Mouse (Mus musculus) hindbrain, embryonic 11.5 days (tissue): ENCODE measurements at regions not wholly inside any gene's neighbourhood (a gene's known extent, or its start where the extent isn't known, plus 50 kb on each side); places are given as distances from the start of the nearest gene placed in this dataset.
"Not testable (repeated sequence)": the region's sequence is repeated elsewhere in the genome, so short reads cannot be mapped to it uniquely, and the experiment has no call there.

Source experiments
- ATAC-seq: fragments of 200-750 bp; cut with Nextera tagmentation; 2 replicates; pipeline ENCODE4 v1.8.0; 2017; ENCODE audit warnings: mild to moderate bottlenecking, moderate TSS enrichment, moderate library complexity; ENCODE audit not compliant: low FRiP score
- DNase-seq: peaks from one replicate; pipeline ENCODE4 v3.0.0-alpha.2; 2015; ENCODE audit warnings: low spot score
- H3K27ac ChIP-seq: fragments of 300-500 bp; sonication (generic); 2 replicates; pipeline ENCODE4 v1.5.1; 2014; ENCODE audit warnings: mild to moderate bottlenecking, low read depth, low read length
- H3K27me3 ChIP-seq: fragments of 300-500 bp; sonication (generic); 2 replicates; pipeline ENCODE4 v1.6.1; 2014; ENCODE audit warnings: mild to moderate bottlenecking, low read length, moderate library complexity, mixed read lengths; ENCODE audit not compliant: control insufficient read depth, insufficient read depth
- H3K36me3 ChIP-seq: fragments of 300-500 bp; sonication (generic); 2 replicates; pipeline ENCODE4 v1.6.1; 2014; ENCODE audit warnings: mild to moderate bottlenecking, low read length, moderate library complexity, mixed read lengths; ENCODE audit not compliant: control insufficient read depth, insufficient read depth
- H3K4me1 ChIP-seq: fragments of 300-500 bp; sonication (generic); replicated peaks from 2 replicates; pipeline ENCODE4 v1.6.1; 2014; ENCODE audit warnings: low read length, mixed read lengths; ENCODE audit not compliant: control insufficient read depth, insufficient read depth
- H3K4me2 ChIP-seq: fragments of 300-500 bp; sonication (generic); replicated peaks from 2 replicates; pipeline ENCODE4 v1.6.1; 2014; ENCODE audit warnings: mild to moderate bottlenecking, low read depth, low read length
- H3K4me3 ChIP-seq: fragments of 300-500 bp; sonication (generic); 2 replicates; pipeline ENCODE4 v1.5.1; 2014; ENCODE audit warnings: low read depth, low read length
- H3K9ac ChIP-seq: fragments of 300-500 bp; sonication (generic); 2 replicates; pipeline ENCODE4 v1.6.1; 2014; ENCODE audit warnings: low read depth, low read length
- H3K9me3 ChIP-seq: fragments of 300-500 bp; sonication (generic); 2 replicates; pipeline ENCODE4 v1.6.1; 2016; ENCODE audit warnings: low read length; ENCODE audit not compliant: control insufficient read depth
- WGBS: fragments of 180-500 bp; shearing (Covaris S2); extraction: QIAGEN DNeasy Blood & Tissue Kit; methylation state at CpG from one replicate; pipeline ENCODE4 v1.1.7; 2014; 5-methylcytosine and 5-hydroxymethylcytosine counted together

DNA sequence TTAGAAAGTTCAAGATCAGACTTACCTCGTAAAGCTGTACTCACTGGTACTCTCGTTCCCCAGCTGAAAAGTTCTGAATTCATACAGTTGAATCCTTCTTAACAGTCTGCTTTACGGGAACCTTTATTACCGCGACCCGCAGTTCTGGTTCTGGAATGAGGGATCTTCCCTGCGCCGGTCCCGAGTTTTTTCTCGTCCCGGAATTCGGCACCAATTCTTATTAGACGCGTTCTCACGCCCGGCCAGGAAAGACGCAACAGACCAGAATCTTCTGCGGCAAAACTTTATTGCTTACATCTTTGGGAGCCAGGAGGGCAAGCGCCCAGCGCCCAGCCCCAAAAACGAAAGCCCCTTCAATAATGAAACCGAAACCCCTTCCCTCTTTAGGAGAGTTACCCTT lies 423.4 kb downstream of the Tox3 start:
- H3K4me2 ChIP-seq, H3K27ac ChIP-seq, H3K9ac ChIP-seq, ATAC-seq, DNase-seq, H3K36me3 ChIP-seq, H3K4me1 ChIP-seq, H3K27me3 ChIP-seq, H3K9me3 ChIP-seq, H3K4me3 ChIP-seq: not testable (repeated sequence)
- WGBS = 98% methylated on average over 8 of the region's 22 CpGs

DNA sequence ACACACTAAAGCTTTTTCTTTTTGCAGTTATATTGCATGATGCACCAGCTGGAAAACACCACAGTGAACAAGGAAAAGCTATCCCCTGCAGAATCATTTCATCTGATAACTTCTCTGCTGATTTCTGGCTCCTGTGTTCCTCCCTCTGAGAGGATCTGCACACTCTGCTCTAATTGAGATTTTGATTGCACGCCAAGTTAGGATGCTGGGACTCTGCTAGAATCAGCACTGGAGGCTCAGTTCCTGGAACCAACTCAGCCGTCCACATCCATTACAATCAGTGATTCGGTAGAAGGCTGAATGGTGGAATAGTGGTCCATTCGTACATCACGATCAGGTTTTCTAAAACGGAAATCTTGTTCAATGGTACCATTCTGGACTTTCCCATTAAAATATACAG lies 434.1 kb downstream of the Tox3 start:
- DNase-seq (no peak), ATAC-seq (no peak)
- H3K4me1 ChIP-seq = no peaks in the 10 kb centered on the region
- H3K27me3 ChIP-seq = no peaks in the 10 kb centered on the region
- H3K27ac ChIP-seq = no peak overlapping the region
- H3K4me3 ChIP-seq = no peak overlapping the region
- 88% methylated on average over 6 of the region's 6 CpGs for WGBS
- no peaks in the 10 kb centered on the region for H3K36me3 ChIP-seq
- no peak overlapping the region for H3K4me2 ChIP-seq
- no peaks in the 10 kb centered on the region for H3K9me3 ChIP-seq
- no peak overlapping the region for H3K9ac ChIP-seq

DNA sequence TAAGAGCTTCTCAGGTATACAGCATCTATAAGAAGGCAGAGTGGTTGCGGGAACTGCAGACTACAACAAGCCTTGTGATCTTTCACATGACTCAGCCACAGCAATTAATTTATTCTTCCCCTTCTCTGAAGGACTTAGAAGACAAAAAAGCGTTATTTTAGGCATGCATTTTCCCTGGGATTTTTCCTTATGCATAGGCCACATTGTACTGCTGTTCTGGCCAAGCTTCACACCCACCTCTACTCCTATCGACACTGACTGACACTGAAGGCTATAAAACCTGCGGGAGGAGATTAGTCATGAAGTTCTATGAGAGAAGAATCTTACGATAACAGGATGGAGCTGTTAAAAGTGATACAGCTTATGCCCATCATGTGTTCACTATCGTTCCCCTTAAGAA lies 441.9 kb downstream of the Tox3 start:
- H3K4me3 ChIP-seq = no peak overlapping the region
- 91% methylated on average over 6 of the region's 6 CpGs for WGBS

DNA sequence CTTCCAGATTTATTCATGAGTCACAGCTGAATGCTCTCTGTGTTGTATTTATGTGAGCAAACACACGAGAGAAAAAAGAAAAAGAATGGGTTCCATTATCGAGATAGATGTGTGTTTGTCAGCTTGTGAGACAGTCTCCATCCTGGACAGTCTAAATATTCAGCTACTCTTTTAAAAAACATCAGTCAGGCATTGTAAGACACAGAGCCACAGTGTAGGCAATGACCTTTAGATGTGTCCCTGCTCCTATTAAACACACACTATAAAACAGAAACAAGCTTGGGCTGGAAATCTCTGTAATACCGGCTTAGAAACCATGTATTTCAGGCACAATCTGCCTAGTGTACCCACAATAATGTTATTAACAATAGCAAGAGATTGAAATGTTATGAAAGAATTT lies 442.6 kb downstream of the Tox3 start:
- 59% methylated on average over 3 of the region's 3 CpGs for WGBS

More for the DNA sequence above, 441.9 kb downstream of the Tox3 start:
- no peak overlapping the region for H3K27ac ChIP-seq
- no peak for DNase-seq
- H3K27me3 ChIP-seq = no peaks in the 10 kb centered on the region
- no peaks in the 10 kb centered on the region for H3K4me1 ChIP-seq
- H3K4me2 ChIP-seq = no peak overlapping the region
- H3K9ac ChIP-seq = no peak overlapping the region
- H3K9me3 ChIP-seq = no peaks in the 10 kb centered on the region
- ATAC-seq = no peak
- H3K36me3 ChIP-seq = no peaks in the 10 kb centered on the region

DNA sequence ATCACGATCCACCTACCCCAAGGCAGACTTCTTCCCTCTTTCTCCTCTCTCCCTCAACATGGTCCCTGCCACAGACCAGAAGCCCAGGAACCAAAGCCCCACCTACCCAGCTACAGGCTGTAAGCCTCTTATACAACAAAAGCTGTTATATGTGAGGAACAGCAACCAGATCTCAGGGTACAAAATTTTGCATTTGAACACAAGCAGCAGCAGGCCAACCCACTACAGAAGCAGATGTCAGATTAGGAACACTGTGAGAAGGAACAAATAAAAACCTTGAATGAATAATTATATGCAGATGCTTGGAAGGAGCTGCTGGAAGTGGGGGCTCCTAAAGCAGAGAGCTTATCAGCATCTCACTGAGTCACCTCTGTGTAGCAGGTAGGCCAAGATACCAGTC lies 444.8 kb downstream of the Tox3 start:
- no peaks in the 10 kb centered on the region for H3K4me1 ChIP-seq
- H3K36me3 ChIP-seq = no peaks in the 10 kb centered on the region
- WGBS = 91% methylated on average over 1 of the region's 1 CpGs
- ATAC-seq = no peak
- DNase-seq = no peak
- H3K27ac ChIP-seq = no peak overlapping the region
- no peaks in the 10 kb centered on the region for H3K27me3 ChIP-seq
- no peak overlapping the region for H3K4me3 ChIP-seq
- no peak overlapping the region for H3K4me2 ChIP-seq
- H3K9ac ChIP-seq = no peak overlapping the region
- H3K9me3 ChIP-seq = no peaks in the 10 kb centered on the region

More for the DNA sequence above, 442.6 kb downstream of the Tox3 start:
- no peak overlapping the region for H3K4me3 ChIP-seq
- H3K27me3 ChIP-seq = no peaks in the 10 kb centered on the region
- no peak overlapping the region for H3K9ac ChIP-seq
- H3K36me3 ChIP-seq = no peaks in the 10 kb centered on the region
- ATAC-seq (no peak), DNase-seq (no peak)
- H3K9me3 ChIP-seq = no peaks in the 10 kb centered on the region
- no peak overlapping the region for H3K27ac ChIP-seq
- no peaks in the 10 kb centered on the region for H3K4me1 ChIP-seq
- H3K4me2 ChIP-seq = no peak overlapping the region

DNA sequence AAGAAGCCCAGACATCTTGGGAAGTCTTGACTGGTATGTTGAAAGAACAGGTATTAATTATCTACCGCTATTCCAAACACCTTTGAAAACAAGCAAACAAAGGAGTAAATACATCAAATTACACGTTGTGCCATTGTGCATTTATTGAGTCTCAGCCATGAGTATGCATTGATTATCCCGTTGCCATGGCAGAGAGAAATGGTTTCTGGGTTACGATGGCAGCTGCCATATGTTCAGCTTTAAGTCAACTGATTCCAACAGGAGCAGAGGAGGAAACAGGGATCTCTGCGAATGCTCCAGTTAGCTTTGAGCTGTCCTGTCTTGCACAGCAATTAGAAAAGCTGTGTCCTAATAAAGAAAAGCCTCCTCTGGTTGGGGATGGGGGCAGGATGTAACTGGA lies 475.4 kb downstream of the Tox3 start:
- Histone ChIP-seq H3K9ac (no peak overlapping the region), H3K4me2 (no peak overlapping the region), H3K27ac (no peak overlapping the region), H3K36me3 (no peaks in the 10 kb centered on the region), H3K9me3 (no peaks in the 10 kb centered on the region), H3K4me3 (no peak overlapping the region), H3K4me1 (no peaks in the 10 kb centered on the region), H3K27me3 (no peaks in the 10 kb centered on the region)
- peak; percentile 38 for DNase-seq
- 46% methylated on average over 5 of the region's 5 CpGs for WGBS
- ATAC-seq = no peak

DNA sequence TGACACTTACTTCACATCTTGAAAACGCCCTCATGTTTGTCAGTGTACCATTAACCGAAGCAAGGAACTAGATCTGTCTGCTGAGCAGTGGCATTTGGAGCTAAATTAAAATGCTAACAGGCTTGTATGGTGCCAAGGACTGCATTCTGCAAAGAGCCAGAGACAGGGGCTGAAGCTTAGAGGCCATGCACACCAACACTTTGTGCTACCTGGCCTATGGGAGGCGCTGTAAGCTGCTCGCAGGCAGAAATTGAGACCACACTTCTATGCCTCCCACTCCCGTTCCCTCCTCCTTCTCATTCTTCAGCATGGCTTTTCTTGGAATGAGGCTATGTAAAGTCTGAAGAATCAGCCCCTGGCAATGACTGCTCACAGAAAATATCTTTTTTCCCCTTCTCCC lies 476.2 kb downstream of the Tox3 start:
- Histone ChIP-seq H3K4me3 (no peak overlapping the region), H3K27ac (no peak overlapping the region), H3K36me3 (no peaks in the 10 kb centered on the region), H3K4me1 (no peaks in the 10 kb centered on the region), H3K9ac (no peak overlapping the region), H3K4me2 (no peak overlapping the region), H3K27me3 (no peaks in the 10 kb centered on the region), H3K9me3 (no peaks in the 10 kb centered on the region)
- WGBS = 78% methylated on average over 5 of the region's 5 CpGs
- ATAC-seq (no peak), DNase-seq (no peak)

DNA sequence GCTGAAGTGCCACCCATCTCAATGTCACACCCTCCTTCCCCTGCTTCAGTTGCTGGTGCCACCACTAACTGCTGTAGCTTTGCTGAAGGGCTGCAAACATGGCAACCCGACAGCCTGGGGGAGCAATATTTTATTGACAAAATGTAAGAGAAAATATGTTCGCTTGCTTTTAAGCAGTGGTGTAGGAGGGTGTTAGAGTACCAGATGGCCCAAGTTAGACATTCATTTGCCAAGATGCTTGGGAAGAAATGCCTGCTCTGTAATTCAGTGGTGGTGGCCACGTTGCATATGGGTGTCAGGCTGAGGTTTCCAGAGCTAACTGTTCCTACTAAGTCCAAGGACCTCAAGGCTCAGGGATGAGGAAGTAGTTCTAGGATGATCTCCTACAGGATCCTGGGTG lies 488.3 kb downstream of the Tox3 start:
- Histone ChIP-seq H3K9me3 (no peaks in the 10 kb centered on the region), H3K4me3 (no peak overlapping the region), H3K4me2 (no peak overlapping the region), H3K27me3 (no peaks in the 10 kb centered on the region), H3K36me3 (no peaks in the 10 kb centered on the region), H3K9ac (no peak overlapping the region), H3K4me1 (no peaks in the 10 kb centered on the region), H3K27ac (no peak overlapping the region)
- 98% methylated on average over 3 of the region's 3 CpGs for WGBS
- DNase-seq (no peak), ATAC-seq (no peak)

DNA sequence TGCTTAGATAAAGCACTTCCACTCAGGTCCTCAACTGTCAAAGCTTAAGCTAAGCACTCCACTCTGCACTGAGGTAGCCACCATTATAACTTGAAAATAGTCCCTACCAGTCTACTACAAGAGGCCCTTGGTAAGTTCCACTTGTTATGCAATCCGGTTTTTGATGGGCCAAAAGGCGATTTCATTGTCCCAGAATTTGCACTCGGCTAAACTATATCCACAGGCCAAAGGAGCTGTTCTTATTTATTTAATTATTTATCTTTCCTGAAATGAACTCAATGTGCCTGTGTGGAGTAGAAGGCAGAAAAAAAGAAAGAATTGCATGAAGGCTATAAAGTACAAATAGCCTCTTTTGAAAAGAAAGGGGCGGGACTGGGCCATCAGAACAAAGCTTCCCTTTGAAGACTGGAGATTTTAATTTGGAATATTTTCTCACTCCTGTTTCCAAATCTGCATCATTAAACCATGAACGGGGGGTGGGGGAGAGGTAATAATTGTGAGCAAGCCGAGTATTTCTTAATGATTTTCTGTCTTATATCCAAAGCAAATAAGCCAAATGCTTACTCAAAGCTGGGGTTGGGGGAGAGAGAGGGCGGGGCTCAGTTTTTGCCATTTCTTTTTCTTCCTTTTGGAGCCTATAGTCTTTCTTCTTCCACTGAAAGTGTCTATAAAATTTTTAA lies 489.3 kb downstream of the Tox3 start:
- Histone ChIP-seq H3K4me3 (no peak overlapping the region), H3K9me3 (no peaks in the 10 kb centered on the region), H3K36me3 (no peaks in the 10 kb centered on the region), H3K27me3 (no peaks in the 10 kb centered on the region), H3K4me2 (no peak overlapping the region), H3K9ac (no peak overlapping the region), H3K27ac (no peak overlapping the region), H3K4me1 (no peaks in the 10 kb centered on the region)
- 83% methylated on average over 7 of the region's 7 CpGs for WGBS
- ATAC-seq (no peak), DNase-seq (no peak)
